Mouse (Mus musculus) E14TG2a.4 (cell line): ENCODE results near the gene Mctp1.

ENCODE experiments used
- CTCF ChIP-seq: conservative IDR thresholded peaks from 2 replicates; pipeline ENCODE4 v1.5.1; 2014; ENCODE audit warnings: low read length
- POU5F1 ChIP-seq: IDR thresholded peaks from 2 replicates; pipeline ENCODE4 v1.6.1; 2014; ENCODE audit warnings: low read length, borderline replicate concordance

DNA sequence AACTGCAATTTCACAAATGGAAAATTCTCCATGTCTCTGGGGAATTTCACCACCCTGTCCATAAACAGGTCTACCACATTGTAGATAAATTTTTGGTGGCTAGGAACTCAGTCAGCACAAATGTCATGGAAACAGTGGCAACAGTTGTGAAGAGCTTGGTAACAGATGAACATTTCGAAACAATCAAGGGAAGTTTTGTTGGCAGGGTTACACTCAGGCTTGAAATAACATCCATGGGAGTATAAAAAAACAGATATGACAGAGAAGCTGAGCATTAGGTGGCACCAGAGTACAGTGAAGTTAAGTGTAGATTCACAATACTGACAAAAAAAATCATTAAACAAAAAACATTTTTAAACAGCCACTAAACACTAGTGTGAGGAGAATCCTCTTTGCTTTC, 26.3 kb downstream of the Mctp1 start:
- TF ChIP-seq CTCF (no peak), POU5F1 (no peak)
